Mouse (Mus musculus) heart, postnatal 10 days (tissue): ENCODE measurements around the gene Camk1. TPM values are rescaled to one million over a fixed set of nuclear protein-coding genes. Genes with fewer than 3 reads are reported as not detected.
"Not testable (repeated sequence)": the region's sequence is repeated elsewhere in the genome, so short reads cannot be mapped to it uniquely, and the experiment has no call there.

Source experiments
- DNase-seq, 2 experiments: peaks; one replicate each; pipeline ENCODE4 v3.0.0; 2021
- intact Hi-C: fragments of 180-260 bp; cut with DNase I; formaldehyde crosslinking; loops from one replicate; pipeline ENCODE4 v1.15.1; 2025
- total RNA-seq, 2 experiments: library from RNA; stranded (reverse); gene quantifications; 2 replicates each; pipeline ENCODE4 v1.2.3; 2021

Camk1 gene
- total RNA-seq, 2 experiments from 2014 or later: 67.2 to 76.7 TPM

DNA sequence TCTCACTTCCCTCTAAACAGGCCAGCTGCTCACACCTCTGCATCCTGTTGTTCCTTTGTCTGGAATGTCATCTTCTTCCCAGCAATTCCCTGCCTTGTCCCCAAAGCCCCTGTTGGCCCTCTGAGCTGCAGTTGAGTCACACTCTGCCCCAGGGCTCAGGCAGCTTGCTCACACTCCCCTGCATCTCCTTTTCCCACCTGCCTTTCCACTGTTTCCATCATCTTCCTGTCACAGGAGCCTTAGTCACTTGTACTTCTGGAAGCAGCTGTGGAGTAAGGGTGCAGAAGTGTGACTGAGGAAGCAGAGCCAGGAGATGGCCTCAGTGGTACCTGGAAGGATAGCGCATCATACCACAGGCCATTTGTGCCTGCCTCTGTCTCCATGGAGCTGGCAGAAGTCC is 18.5 kb upstream of the Camk1 start:
- DNase-seq: no peak
- intact Hi-C loops: no loop called here

DNA sequence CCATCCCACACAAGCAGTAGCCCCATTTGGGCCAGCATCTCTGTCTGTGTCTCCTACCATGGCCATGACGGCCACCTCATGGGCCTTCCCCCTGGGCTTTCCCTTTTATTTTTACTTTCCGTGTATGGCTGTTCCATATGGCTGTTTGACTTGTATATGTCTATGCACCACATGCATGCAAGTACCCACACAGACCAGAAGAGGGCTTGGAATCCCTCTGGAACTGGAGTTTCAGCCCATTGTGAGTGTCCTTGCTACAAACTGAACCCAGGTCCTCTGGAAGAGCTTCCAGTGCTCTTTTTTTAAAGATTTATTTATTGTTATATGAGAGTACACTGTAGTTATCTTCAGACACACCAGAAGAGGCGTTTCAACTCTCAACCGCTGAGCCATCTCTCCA is 17.7 kb upstream of the Camk1 start:
- DNase-seq: no peak
- intact Hi-C loops: no loop called here

- intact Hi-C loops: no loop called here
- DNase-seq: no peak
Measured at GRCm38 (mm10) chr6:113353696-113354095, 9.9 kb upstream of the Camk1 start.

GRCm38 (mm10) chr6:113352820-113353219 is 9.0 kb upstream of the Camk1 start:
- no peak for DNase-seq
- intact Hi-C loops: no loop called here

DNA sequence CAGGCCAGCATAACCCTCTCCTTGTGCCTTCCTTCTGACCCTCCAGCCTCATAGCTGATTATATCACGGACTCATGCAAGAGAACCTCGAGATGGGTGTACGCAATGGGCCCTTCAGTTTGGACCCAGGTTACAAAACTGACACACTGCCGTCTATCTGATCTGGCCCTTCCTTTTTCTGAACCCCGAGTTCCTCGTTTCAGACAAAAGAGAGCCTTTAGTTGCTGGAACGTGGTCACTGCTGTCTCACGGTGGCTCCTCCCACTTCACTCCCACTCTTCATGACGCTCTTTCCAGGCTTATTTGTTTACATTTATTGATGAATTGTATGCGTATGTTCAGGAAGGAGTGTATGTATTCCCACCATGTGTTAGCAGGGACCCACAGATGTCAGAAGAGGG is 7.9 kb upstream of the Camk1 start:
- intact Hi-C loops: no loop called here
- no peak for DNase-seq

DNA sequence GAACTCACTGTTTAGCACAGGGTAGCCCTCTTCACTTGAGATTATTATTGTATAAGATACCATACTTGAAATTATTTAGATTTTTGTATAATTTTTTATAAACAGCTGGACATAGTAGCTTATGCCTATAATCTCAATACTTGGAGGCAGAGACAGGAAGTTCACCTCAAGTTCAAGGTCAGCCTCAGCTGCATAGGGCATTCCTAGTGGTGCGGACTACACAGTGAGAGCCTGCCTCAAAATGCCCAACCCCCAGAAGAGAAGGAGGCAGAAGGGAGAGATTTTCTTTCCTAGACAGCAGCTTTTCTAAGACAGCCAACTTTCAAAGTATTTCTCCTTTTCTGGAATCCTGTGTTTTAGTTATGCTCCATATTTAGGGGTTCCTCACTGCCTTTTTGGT is 7.4 kb upstream of the Camk1 start:
- DNase-seq: no peak
- intact Hi-C loops: no loop called here

DNA sequence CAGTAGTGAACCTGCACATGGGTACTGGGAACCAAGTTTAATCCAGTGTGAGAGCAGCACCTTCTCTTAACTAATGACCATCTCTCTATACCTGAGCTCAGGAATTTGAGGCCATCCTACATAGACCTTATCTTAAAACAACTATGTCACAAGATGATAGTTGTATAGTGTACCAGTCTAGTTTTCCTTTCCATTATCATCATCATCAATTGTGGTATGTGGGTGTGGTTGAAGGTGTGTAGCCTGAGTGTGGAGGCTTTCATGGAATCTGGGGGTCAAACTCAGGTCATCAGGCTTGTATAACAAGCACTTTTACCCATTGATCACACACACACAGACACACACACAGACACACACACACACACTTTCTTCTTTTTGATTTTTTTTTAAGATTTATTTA is 6.8 kb upstream of the Camk1 start:
- intact Hi-C loops: no loop called here
- no peak for DNase-seq

DNA sequence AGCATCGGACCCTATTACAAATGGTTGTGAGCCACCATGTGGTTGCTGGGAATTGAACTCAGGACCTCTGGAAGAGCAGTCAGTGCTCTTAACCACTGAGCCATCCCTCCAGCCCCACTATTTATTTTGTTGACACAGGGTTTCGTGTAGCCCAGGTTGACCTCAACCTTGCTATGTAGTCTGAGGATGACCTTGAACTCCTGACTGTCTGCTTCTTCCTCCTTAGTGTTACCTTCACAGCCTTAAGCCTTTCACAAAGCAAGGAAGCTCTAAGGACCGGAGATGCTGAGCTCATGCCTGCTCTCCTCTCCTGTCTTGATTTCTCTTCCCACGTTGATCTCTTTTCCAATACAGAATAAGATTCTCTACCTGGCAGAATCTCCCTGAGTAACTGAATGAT is 3.1 kb upstream of the Camk1 start:
- DNase-seq: no peak
- intact Hi-C loops: no loop called here

- intact Hi-C loops: loop anchor here (5.0 kb wide), 1 partner anchor 123 kb away; no protein-coding TSS in a partner anchor
- peak; percentile 84 to 86 for DNase-seq
Measured at GRCm38 (mm10) chr6:113344321-113344720, 537 bp upstream of the Camk1 start.

GRCm38 (mm10) chr6:113342297-113342696 is 1.5 kb downstream of the Camk1 start:
- intact Hi-C loops: loop anchor here (5.0 kb wide), 1 partner anchor 125 kb away; no protein-coding TSS in a partner anchor
- no peak for DNase-seq

- DNase-seq: no peak
- intact Hi-C loops: loop anchor here (5.0 kb wide), 1 partner anchor 126 kb away; no protein-coding TSS in a partner anchor
Measured at GRCm38 (mm10) chr6:113341574-113341973, 2.2 kb downstream of the Camk1 start.

GRCm38 (mm10) chr6:113336852-113337620 is 6.7 kb downstream of the Camk1 start:
- peak; percentile 62 to 64 for DNase-seq
- intact Hi-C loops: no loop called here

DNA sequence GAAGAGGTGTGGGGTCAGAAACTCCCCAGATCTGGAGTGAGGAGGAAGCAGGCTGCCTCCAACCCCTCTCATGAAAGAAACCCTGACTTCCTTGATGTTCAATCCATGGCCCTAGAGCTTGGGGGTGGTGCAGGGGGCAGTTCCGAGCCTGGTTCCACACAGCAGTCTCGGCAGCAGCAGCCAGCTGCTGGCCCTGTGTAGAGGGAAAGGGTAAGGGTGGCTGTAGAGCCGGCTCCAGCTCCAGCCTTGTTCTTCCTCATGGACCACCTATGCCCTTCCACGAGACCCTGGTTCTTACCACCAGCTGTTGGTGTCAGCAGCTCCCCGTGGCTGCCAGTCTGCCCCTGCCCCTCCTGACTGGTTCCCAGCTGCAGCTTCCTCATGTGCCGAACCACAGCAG is 9.6 kb downstream of the Camk1 start:
- intact Hi-C loops: loop anchor here (2.0 kb wide), 1 partner anchor 43 kb away; the partner anchor contains the start of gene Tada3

DNA sequence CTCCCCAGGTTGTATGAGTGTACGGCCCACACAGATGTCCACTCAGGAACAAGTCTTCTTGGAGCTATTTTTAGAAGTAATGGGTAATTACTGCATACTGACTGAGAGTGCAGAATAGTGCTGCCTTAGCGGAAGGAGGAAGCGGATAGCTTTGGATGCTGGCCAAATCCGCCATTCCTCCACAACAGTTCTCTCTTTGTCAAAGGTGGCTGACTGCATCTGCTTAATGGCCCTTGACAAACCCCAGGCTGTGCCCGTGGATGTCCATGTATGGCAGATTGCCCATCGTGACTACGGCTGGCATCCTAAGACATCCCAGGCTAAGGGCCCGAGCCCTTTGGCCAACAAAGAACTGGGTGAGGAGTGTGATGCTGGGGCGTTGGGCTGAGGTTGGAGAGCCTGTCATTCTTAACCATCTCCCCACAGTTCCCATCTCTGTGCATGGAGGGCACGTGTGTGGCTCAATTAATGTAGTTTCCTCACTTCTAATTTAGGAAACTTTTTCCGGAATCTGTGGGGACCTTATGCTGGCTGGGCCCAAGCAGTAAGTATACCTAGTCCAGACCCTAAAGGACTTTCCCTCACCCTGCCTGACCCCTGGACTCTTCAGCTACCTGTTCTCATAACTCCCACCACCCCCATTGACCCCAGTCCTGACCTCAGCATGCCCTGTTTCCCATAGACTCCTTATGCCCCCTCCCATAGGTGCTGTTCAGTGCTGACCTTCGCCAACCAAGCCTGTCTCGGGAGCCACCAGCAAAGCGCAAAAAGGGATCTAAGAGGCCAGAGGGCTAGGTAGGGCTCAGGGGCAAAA is 10.4 kb downstream of the Camk1 start:
- DNase-seq: peak; percentile 63 to 72
- intact Hi-C loops: no loop called here

More for the DNA sequence above, 9.6 kb downstream of the Camk1 start:
- no peak for DNase-seq

DNA sequence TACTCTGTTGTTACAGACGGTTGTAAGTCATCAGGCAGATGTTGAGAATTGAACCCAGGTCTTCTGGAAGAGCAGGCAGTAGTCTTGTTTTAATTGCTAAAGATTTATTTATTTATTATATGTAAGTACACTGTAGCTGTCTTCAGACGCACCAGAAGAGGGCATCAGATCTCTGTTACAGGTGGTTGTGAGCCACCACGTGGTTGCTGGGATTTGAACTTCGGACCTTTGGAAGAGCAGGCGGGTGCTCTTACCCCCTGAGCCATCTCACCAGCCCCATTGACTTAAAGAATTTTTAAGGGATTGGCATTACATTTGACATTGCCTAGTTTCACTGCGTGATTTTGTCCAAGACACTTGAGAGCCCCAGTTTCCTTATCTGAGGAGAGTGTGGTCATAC is 11.1 kb downstream of the Camk1 start:
- intact Hi-C loops, DNase-seq: not testable (repeated sequence)

- intact Hi-C loops: no loop called here
- no peak for DNase-seq
Measured at GRCm38 (mm10) chr6:113331721-113332120, 12.1 kb downstream of the Camk1 start.

- intact Hi-C loops: no loop called here
- no peak for DNase-seq
Measured at GRCm38 (mm10) chr6:113330547-113330946, 13.2 kb downstream of the Camk1 start.

GRCm38 (mm10) chr6:113329396-113329795 is 14.4 kb downstream of the Camk1 start:
- intact Hi-C loops: no loop called here

DNA sequence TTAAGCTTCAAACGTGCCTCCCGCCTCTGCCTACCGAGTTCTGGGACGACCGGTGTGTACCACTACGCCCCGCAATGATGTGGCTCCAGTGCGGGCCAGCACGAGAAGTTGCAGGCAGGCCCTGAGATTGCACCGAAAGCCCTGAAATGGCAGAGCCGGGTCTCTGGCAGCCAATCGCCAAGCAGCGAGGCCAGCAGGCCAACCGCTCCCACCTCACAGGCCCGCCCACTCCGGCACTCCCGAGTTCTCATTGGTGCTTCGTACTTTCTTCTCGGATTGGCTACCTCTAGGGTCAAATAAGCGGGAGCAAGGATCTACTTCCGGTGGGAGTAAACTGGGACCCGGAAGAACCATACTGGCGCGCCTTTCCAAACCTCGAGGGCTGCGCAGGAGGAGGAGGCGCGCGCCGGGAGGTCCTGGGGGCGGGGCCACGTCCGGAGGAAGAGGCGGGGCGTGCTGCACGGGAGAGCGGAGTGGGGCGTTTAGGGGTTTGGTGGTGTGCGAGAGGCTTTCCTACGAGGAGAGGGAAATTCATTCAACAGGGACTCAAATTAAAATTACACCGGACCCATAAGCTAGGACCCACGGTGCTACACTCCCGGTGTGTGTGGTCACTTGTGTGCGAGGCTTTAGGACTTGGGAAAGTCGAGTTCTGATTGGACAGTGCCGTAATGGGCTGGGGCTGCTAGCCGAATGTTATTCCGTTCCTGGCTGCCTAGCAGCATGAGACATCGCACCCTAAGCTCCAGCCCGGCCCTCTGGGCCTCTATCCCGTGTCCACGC is 17.1 kb downstream of the Camk1 start, which contains the start of gene Ogg1:
Gene Ogg1 (plus strand): TSS at position 440 of the 783 bp plus-strand sequence.
- intact Hi-C loops: loop anchor here (1.0 kb wide), 1 partner anchor 19 kb away; the partner anchor contains the start of gene Brpf1
- peak; percentile 99 for DNase-seq

More at GRCm38 (mm10) chr6:113329396-113329795, 14.4 kb downstream of the Camk1 start:
- no peak for DNase-seq

DNA sequence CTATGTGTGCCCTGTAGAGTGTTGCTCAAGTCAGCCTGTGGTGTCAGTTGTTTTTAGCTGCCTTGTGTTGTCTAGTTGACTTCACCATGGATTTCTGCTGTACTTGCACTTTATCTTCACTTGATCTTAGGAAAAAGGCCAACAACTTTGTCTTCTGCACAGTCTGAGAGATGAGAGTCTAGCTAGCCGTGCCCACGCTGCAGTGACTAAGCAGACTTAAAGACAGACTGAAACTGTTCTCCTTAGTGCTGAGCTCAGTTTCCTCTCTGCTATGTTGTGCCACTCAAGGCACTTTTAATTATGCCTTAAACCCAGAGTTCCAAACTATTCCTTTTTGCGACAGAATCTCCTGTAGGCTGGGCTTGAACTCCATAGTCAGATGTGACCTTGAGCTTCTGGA is 27.8 kb downstream of the Camk1 start:
- intact Hi-C loops: no loop called here
- DNase-seq: no peak

DNA sequence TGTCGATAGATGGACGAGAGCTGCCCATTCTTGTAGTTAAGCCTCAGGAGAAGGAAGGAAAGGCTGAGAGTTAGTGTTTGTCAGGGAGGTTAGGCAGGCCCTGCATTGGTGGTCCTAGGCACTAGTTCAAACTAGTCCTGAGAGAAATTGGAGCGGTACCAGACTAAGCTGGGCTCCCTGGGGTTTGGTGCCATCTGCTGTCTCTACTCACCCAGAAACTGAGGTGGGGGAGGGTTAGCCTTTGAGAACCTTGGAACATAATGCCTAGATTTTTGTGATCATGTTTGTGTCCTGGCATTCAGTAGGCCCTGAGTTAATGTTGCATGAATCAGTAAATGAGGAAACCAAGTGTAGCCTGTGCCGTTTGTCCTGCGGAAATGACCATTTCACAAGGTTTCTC is 35.6 kb downstream of the Camk1 start:
- peak; percentile 42 to 51 for DNase-seq

More for the DNA sequence above, 35.6 kb downstream of the Camk1 start:
- intact Hi-C loops: loop anchor here (10.0 kb wide), 2 partner anchors 387 to 903 kb away; partner anchors contain the start of gene Tatdn2
